Mouse (Mus musculus) heart, postnatal 0 days (tissue): Measurements from ENCODE around the gene Rps27rt.

Experiments used
- CTCF ChIP-seq: IDR thresholded peaks from 2 replicates; pipeline ENCODE4 v1.5.1; 2016; ENCODE audit warnings: antibody characterized with exemption, control low read depth, low read depth
- EP300 ChIP-seq: IDR thresholded peaks from 2 replicates; pipeline ENCODE4 v1.6.1; 2016; ENCODE audit warnings: antibody characterized with exemption, low read depth

GRCm38 (mm10) chr9:114999010-114999770 is 16.7 kb upstream of the Rps27rt start:
- TF ChIP-seq CTCF (no peak), EP300 (no peak)
